Mouse (Mus musculus): ENCODE measurements around the gene Paxx. TPM values are rescaled to one million over a fixed set of nuclear protein-coding genes. Genes with fewer than 3 reads are reported as not detected.
"Not testable (repeated sequence)": the region's sequence is repeated elsewhere in the genome, so short reads cannot be mapped to it uniquely, and the experiment has no call there.

Gene Paxx
- total RNA-seq, 2 experiments from 2014 or later, result 65.9 to 75.3 TPM

- H3K4me3 ChIP-seq, result no peak within 1 kb of the TSS
- TF ChIP-seq CTCF (IDR thresholded peaks at IDR 0.05), result no peak
- H3K27ac ChIP-seq, result no peak within 1 kb of the TSS
- DNase-seq (ENCODE audit: extremely low spot score in 1 of 2, low spot score in 2 of 2), result no peak
- intact Hi-C loops (cut with DNase I), result no loop called here
Measured at GRCm38 (mm10) chr2:25422587-25423410, 38.1 kb downstream of the Paxx start, which contains the start of gene Fut7. Gene Fut7, plus strand, starts transcription at chr2:25423267.

GRCm38 (mm10) chr2:25421896-25422295, 39.0 kb downstream of the Paxx start:
- no peak for DNase-seq (ENCODE audit: extremely low spot score in 1 of 2, low spot score in 2 of 2)
- no peak overlapping the region for H3K27ac ChIP-seq
- no peak overlapping the region for H3K4me3 ChIP-seq
- TF ChIP-seq CTCF (IDR thresholded peaks at IDR 0.05), result peak; percentile 55
- intact Hi-C loops (cut with DNase I), result no loop called here

GRCm38 (mm10) chr2:25417426-25417825, 43.5 kb downstream of the Paxx start:
- intact Hi-C loops (cut with DNase I), result no loop called here

GRCm38 (mm10) chr2:25413436-25413835, 47.5 kb downstream of the Paxx start:
- intact Hi-C loops (cut with DNase I); DNase-seq (ENCODE audit: extremely low spot score in 1 of 2, low spot score in 2 of 2); H3K4me3 ChIP-seq; H3K27ac ChIP-seq: not testable (repeated sequence)
- TF ChIP-seq CTCF (IDR thresholded peaks at IDR 0.05), result peak; percentile 45

More at GRCm38 (mm10) chr2:25417426-25417825, 43.5 kb downstream of the Paxx start:
- DNase-seq (ENCODE audit: extremely low spot score in 1 of 2, low spot score in 2 of 2), result no peak
- TF ChIP-seq CTCF (IDR thresholded peaks at IDR 0.05), result no peak
- no peak overlapping the region for H3K27ac ChIP-seq
- H3K4me3 ChIP-seq, result no peak overlapping the region

GRCm38 (mm10) chr2:25408908-25409307, 52.0 kb downstream of the Paxx start:
- TF ChIP-seq CTCF (IDR thresholded peaks at IDR 0.05), result no peak
- intact Hi-C loops (cut with DNase I), result no loop called here
- Histone ChIP-seq H3K27ac (no peak overlapping the region), H3K4me3 (no peak overlapping the region)
- no peak for DNase-seq (ENCODE audit: extremely low spot score in 1 of 2, low spot score in 2 of 2)

Small RNAs within 50 kb of the gene (microRNA-seq; reads per million reads assigned to microRNA genes)
- gene Mir3087, result 8.0 to 9.6 reads per million in 2 experiments

Other genes with a start within 250 kb of the Paxx start
- gene Nelfb, start 249.6 kb downstream of the Paxx start, total RNA-seq (2021), result 10 to 100 TPM; 53.4 to 64.3 TPM
- gene Stpg3, start 246.5 kb downstream of the Paxx start, total RNA-seq (2021), result not detected
- gene Fam166a, start 242.3 kb downstream of the Paxx start, total RNA-seq (2021), result not detected
- gene Tubb4b, start 236.4 kb downstream of the Paxx start, total RNA-seq (2021), result 100 to 1,000 TPM; 317 to 329 TPM
- gene Slc34a3, start 226.7 kb downstream of the Paxx start, total RNA-seq (2021), result not detected
- not detected for gene Rnf224, start 224.3 kb downstream of the Paxx start, total RNA-seq (2021)
- gene Rnf208, start 218.8 kb downstream of the Paxx start, total RNA-seq (2021), result 100 to 1,000 TPM; 249 to 270 TPM
- gene Cysrt1, start 218.6 kb downstream of the Paxx start, total RNA-seq (2021), result not detected
- gene AL732309.1, start 214.2 kb downstream of the Paxx start, total RNA-seq (2021), result 1 to 10 TPM; 1.4 to 2.7 TPM
- 10 to 100 TPM; 35.6 to 41.6 TPM for gene Tmem203, start 205.7 kb downstream of the Paxx start, total RNA-seq (2021)
- 10 to 100 TPM; 20.9 to 21.8 TPM for gene Tprn, start 198.5 kb downstream of the Paxx start, total RNA-seq (2021)
- 10 to 100 TPM; 65.6 to 65.9 TPM for gene Ssna1, start 188.7 kb downstream of the Paxx start, total RNA-seq (2021)
- gene Anapc2, start 188.6 kb downstream of the Paxx start, total RNA-seq (2021), result 10 to 100 TPM; 87.1 to 90.3 TPM
- not detected for gene Tmem210, start 172.9 kb downstream of the Paxx start, total RNA-seq (2021)
- not detected for gene Lrrc26, start 171.2 kb downstream of the Paxx start, total RNA-seq (2021)
- gene Grin1, start 141.9 kb downstream of the Paxx start, total RNA-seq (2021), result 100 to 1,000 TPM; 452 to 457 TPM
- gene Man1b1, start 128.8 kb downstream of the Paxx start, total RNA-seq (2021), result 10 to 100 TPM; 56.0 to 62.4 TPM
- gene Dpp7, start 104.7 kb downstream of the Paxx start, total RNA-seq (2021), result 10 to 100 TPM; 32.2 to 33.9 TPM
- gene Uap1l1, start 95.4 kb downstream of the Paxx start, total RNA-seq (2021), result 10 to 100 TPM; 15.8 to 24.9 TPM
- gene Sapcd2, start 88.8 kb downstream of the Paxx start, total RNA-seq (2021), result 1 to 10 TPM; 2.1 to 2.7 TPM
- 10 to 100 TPM; 11.5 to 13.1 TPM for gene Entpd2, start 65.2 kb downstream of the Paxx start, total RNA-seq (2021)
- gene Npdc1, start 61.7 kb downstream of the Paxx start, total RNA-seq (2021), result 100 to 1,000 TPM; 337 to 366 TPM
- gene Fut7, start 37.8 kb downstream of the Paxx start, total RNA-seq (2021), result under 1 TPM in 1 of 2 experiments, not detected in 1; 0.43 TPM
- 100 to 1,000 TPM; 160 to 168 TPM for gene Abca2, start 32.4 kb downstream of the Paxx start, total RNA-seq (2021)
- not detected for gene Clic3, start 4.3 kb downstream of the Paxx start, total RNA-seq (2021)
- gene Ptgds, start 9.0 kb upstream of the Paxx start, total RNA-seq (2021), result 1,000 to 10,000 TPM; 1,632 to 2,529 TPM
- not detected for gene Lcn12, start 32.8 kb upstream of the Paxx start, total RNA-seq (2021)
- 100 to 1,000 TPM; 120 to 122 TPM for gene Fbxw5, start 39.7 kb upstream of the Paxx start, total RNA-seq (2021)
- 1 to 10 TPM; 1.4 to 1.5 TPM for gene C8g, start 40.6 kb upstream of the Paxx start, total RNA-seq (2021)
- gene Traf2, start 85.8 kb upstream of the Paxx start, total RNA-seq (2021), result 10 to 100 TPM; 10.4 to 11.0 TPM
- gene Edf1, start 96.8 kb upstream of the Paxx start, total RNA-seq (2021), result 100 to 1,000 TPM; 190 to 202 TPM
- 1 to 10 TPM; 1.8 to 2.6 TPM for gene Mamdc4, start 113.8 kb upstream of the Paxx start, total RNA-seq (2021)
- gene Phpt1, start 114.1 kb upstream of the Paxx start, total RNA-seq (2021), result 10 to 100 TPM; 64.0 to 70.5 TPM
- gene Ajm1, start 120.7 kb upstream of the Paxx start, total RNA-seq (2021), result 100 to 1,000 TPM; 102 to 104 TPM
- 100 to 1,000 TPM; 157 to 163 TPM for gene Rabl6, start 147.4 kb upstream of the Paxx start, total RNA-seq (2021)
- not detected for gene Ccdc183, start 156.6 kb upstream of the Paxx start, total RNA-seq (2021)
- gene Tmem141, start 160.9 kb upstream of the Paxx start, total RNA-seq (2021), result 10 to 100 TPM; 21.6 to 22.3 TPM
- gene Fcna, start 166.9 kb upstream of the Paxx start, total RNA-seq (2021), result under 1 TPM; 0.25 to 0.70 TPM
- gene Lcn8, start 192.0 kb upstream of the Paxx start, total RNA-seq (2021), result not detected
- not detected for gene Lcn5, start 196.9 kb upstream of the Paxx start, total RNA-seq (2021)
- not detected for gene Lcn6, start 215.7 kb upstream of the Paxx start, total RNA-seq (2021)
- not detected for gene Lcn10, start 221.6 kb upstream of the Paxx start, total RNA-seq (2021)
- not detected for gene Obp2a, start 238.9 kb upstream of the Paxx start, total RNA-seq (2021)
- 10 to 100 TPM; 82.6 to 89.9 TPM for gene Bmyc, start 245.6 kb upstream of the Paxx start, total RNA-seq (2021)